Mouse (Mus musculus) erythroid progenitor cell, adult 5-6 weeks (primary cell): ENCODE measurements around the gene Nudt19. TPM values are rescaled to one million over a fixed set of nuclear protein-coding genes. Genes with fewer than 3 reads are reported as not detected.
"Not testable (repeated sequence)": the region's sequence is repeated elsewhere in the genome, so short reads cannot be mapped to it uniquely, and the experiment has no call there.

ENCODE experiments used
- ATAC-seq: replicated peaks from 2 replicates; pipeline ENCODE4 v1.8.0; 2016; ENCODE audit warnings: moderate number of reproducible peaks, mild to moderate bottlenecking, moderate TSS enrichment, inconsistent platforms; ENCODE audit not compliant: poor library complexity, low FRiP score, severe bottlenecking
- total RNA-seq, 2 experiments: library from RNA; stranded (forward) in 1 of 2; stranded (reverse) in 1 of 2; fragments of 150-400 nt in 1 of 2; fragments of 186-747, 209-891 nt in 1 of 2; gene quantifications; 2 replicates each; pipeline versions ENCODE4 v1.2.3 to v1.2.4; 2015 to 2017; ENCODE audit warnings: low replicate concordance in 2 of 2

Nudt19 gene
- total RNA-seq, 2 experiments from 2014 or later = 55.8 to 165 TPM

DNA sequence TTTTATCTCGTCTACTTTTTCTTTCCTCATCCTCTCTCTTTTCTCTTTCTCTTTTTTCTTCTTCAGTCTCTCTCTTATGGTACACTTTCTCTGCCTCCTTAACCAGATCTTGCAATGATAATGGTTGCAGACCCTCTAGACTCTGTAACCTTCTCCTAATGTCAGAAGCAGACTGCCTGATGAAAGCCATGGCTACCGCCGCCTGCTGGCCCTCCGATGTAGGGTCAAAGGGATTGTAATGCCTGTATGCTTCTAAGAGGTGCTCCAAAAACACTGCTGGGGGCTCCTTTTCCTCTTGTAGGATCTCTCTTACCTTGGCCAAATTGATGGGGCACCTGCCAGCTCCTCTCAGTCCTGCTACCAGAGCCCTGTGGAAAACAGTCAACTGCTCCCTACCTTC, 13.6 kb upstream of the Nudt19 start:
- ATAC-seq = not testable (repeated sequence)

DNA sequence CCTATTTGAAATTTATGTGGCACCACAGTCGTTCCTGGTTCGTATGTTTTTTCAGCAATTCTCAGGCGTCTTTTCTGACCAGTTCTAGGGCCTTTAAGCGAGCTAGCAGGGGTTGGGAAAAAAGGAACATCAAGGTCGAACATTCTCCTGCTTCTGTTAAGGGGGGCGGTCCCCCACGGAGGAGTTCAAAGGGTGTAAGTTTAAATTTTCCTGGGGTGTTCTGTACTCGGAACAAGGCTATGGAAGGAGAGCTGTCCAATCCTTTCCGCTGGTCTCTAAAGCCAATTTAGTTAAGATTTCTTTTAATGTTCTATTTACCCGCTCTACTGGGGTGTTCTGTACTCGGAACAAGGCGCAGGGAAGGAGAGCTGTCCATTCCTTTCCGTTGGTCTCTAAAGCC, 9.9 kb upstream of the Nudt19 start:
- ATAC-seq = not testable (repeated sequence)

DNA sequence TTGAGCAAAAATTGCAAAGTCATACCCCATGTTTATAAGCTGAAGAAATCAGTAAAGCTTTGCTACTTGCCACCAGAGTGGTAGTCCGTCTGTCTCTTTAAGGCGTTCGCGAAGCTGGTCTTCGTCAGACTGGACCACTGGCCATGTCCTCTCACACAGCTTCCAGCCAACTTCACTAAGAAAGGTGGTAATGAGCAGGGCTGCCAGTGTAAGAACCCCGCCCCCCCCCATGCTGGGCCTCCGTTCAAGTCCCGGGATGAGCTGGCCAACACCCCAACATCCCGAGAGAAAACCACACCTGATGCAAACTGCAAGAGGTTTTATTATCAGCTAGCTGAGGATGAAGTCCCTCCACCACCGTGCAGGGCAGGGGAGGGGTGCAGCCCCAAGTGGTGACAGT, 8.8 kb upstream of the Nudt19 start:
- ATAC-seq = not testable (repeated sequence)

DNA sequence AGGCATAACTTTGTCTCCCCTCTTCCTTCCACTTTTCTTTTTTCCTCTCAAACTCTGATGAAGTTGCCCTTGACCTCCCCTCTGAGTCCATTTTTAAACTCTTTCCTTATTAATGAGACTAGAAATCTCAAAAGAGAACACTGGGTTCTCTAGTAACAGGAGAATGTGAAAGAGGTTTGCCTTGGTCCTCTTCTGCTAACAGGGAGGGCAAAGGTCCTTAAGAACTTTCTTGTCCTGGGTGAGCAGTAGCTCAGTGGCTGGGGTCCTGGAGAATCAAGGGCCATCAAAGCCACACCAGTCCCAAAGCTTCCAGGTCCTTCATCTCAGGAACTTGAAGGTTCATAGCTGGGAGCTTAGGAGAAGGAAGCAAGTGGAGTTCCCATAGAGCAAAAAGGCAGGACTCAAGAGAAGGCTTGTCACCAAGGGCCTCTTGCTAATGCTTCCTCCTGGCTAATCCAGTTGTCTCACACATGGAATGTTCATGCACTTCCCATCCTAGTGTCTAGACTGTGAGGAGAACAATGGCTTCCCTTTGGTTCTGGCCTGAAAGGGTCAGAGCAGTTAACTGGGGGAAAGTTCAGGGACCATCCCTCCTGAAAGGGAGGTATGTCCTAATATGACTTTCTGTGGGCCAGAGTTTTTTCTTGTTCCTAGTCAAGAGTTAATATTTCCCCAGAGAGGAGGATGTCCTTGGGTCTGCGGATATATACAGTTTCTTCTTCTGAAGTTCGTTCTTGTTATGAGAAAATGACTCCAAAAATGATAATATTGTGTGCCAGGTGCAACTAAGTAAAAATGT, 8.2 kb upstream of the Nudt19 start:
- no peak for ATAC-seq

DNA sequence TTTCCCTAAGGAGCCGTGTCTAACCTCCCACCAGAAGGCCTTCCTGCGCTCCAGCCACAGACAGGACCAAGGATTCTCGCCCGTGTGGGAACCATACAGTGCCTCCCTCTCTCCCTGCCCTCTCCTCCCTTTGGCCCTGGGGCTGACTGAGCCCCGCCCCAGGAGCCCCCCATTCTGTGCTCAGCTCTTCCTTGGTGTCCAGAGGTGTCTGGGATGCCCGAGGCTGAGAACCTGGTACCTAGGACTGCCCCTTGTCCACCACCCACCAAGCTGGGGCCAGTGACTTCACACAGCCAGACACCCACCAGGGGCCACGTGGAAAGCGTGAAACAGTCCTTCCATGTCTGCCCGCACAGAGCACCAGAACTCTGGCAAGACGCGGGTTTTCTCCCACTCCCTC, 7.0 kb upstream of the Nudt19 start:
- no peak for ATAC-seq

DNA sequence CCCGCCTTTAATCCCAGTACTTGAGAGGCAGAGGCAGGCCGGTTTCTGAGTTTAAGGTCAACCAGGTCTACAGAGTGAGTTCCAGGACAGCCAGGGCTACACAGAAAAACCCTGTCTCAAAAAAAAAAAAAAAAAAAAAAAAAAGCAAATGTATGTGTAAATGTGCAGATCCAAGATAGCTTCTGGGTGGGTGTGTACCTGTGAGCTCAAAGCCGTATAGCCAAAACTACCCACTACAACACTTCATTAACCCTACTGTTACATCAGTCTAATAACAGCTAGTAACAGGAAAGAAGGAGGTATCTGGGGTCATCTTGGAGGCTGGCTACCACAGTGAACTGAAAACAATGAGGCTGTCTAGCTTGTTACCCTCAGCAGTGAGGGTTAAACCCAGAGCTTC, 3.7 kb upstream of the Nudt19 start:
- ATAC-seq = peak; percentile 69

DNA sequence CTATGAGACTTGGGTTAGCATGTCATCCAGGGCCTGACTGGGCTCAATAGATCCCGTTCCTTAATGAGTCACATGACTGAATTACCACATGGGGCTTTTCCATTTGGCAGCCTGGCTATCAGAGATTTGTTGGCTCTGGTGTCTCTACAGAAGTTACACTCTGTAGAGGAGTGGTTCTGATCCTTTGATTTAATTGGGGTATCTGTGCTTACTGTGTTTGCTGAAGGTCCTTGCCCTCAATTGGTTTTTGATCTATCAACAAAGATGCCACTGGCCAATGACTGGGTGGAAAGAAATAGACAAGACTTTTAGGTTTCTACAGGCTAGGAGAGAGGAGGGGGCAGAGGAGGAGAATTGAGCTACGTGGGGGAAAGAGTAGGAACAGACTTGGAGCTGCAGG, 2.6 kb upstream of the Nudt19 start:
- ATAC-seq = no peak

DNA sequence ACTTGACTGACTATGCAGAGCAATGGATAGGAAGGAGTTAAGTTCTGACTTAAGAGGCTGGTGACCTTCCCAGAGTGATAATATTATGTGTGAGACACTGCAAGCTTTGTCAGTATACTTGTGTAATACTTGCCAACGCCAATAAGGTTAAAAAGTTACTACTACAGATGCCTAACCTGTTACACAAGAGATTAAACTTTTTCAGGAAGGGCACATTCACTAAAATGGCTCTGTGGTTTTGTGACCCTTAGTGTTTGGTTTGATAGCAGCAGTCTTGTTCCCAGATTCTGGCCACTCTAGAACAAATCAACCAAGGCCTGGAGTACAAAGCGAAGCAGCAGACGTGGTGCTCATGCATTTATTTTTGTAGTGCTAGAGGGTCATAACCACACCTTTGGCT, 1.5 kb upstream of the Nudt19 start:
- ATAC-seq = no peak

DNA sequence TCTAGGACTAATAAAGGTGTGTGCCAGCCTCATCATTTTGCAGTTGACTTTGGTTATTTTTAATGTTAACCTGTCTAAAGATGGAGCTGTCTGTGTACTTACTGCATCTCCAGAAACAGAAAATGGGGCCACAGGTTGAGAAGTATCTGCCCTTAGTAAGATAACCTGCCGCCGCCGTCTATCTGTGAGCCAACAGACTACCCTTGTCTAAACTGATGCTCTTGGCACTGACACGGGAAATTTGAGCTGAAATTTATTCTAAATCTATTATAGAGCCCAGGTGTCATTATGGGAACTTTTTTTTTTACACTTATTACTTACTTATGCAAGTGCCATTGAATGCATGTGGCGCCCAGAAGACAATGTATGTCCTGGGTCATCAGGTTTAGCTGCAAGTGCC, 801 bp upstream of the Nudt19 start:
- peak; percentile 63 for ATAC-seq

DNA sequence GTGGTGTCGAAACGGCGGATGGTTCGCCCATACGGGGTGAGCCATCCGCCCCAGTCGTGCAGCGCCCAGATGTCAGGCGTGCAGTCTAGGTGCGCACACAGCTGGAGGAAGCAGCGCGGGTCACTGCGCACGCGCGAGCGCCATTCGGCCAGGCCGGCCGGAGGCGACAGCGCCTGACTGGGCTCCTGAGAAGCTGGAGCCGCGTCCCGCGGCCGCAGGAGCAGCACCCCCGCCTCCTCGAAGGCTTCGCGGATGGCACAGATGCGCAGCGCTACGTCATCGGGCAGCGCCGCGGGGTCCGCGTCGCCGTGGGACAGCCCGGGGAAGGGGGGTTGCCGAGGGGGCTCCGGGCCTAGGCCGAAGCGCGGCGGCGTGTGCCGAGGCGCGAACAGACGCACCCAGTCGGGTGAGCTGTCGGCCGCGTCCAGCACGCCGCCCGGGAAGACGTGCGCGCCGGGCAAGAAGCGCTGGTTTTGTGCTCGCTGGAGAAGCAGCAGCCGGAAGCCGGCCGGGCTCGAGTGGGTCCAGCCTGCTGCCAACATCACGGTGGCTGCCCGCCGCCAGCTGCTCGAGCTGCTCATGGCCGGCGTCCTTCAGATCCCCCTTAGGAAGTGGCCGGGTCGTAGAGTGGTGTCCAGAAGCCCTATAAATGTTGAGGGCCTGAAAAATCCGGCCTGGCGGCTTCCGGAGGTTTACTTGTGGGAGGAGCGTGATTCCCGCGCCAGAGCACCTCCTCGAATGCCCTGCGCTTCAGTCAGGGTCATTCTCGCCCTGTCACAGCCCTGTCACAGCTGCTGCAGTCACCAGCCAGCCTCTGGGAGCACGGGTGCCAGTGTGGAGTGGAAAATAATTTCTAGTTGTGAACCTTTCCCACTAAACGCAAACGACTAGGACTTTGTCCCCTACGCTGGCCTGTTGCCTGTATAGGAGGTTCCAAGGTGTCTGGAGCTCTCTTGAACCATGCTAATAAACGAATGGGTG, 590 bp downstream of the Nudt19 start:
- peak; percentile 71 for ATAC-seq

DNA sequence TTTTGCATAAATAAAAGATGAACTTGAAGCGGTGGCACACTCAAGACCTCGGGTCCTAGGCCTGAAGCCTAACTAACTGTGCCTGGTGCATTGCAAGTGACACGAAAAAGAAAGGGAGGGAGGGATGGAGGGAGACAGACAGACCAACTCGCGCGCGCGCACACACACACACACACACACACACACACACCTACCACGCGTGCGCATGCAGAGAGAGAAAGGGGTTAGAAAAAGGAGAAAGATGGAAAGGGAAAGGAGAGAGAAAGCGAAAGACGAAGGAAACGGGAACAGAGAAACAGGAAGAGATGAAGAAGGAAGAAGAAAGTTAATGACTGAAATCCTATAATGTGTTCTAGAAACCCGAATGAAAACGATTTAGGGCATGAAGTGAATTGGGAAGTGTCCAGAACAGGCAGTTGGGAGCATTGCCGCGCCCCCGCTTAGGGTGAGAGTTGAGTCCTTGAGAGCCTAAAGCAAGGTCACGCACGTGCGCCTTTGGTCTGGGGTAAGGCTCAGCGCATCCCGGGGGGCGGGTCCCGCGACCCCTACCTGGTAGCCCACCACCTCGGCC, 1.4 kb downstream of the Nudt19 start:
- ATAC-seq = peak; percentile 6

DNA sequence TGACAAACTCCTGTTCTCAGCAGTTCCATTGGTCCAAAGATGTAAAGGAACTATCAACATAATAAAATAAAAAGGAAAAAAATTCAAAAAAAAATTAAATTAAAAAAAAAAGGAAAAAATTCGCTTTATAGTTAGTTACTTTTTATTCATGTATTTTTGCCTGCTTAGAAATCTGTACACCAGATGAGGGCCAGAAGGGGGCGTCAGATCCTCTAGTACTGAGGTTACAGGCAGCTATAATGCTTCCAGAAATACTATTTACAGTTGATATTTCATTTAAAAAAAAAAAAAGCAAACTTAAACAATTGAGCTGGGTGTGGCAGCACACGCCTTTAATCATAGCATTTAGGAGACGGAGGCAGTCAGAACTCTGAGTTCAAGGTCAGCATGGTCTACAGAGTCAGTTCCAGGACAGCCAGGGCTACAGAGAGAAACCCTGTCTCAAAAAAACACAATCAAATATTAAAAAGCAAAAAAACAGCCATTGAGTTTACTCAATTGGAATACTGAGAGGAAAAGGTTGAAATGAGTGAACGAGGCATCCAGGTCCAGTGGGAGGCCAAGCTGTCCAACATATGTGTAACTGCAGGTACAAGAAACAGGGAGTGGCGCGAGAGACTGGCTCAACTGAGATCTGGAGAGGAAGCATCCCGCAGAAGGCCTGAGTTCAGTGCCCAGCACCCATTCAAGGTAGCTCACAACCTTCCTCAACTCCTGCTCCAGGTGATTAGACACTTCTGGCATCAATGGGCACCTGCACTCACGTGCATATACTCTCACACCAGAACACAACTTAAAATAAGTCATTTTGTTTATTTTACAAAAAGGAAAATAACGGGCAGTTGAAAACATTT, 2.1 kb downstream of the Nudt19 start:
- no peak for ATAC-seq

DNA sequence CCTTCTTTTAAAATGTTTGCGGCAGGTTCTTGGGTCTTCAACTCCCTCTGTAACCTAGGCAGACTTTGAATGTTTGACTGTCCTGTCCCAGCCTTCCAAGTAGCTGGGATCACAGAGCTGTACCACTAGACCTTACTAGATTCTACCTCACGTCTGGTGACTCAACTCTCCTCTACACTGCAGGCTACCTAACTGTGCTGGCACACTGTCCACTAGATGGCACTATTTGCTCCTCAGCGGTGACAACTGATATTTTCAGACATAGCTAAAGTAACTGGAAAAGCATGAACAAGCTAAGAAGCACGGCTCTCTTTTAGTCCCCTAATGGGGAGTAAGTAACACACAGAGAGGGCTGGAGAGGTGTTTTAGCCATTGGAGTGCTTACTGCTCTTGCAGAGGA, 10.2 kb downstream of the Nudt19 start:
- ATAC-seq = peak; percentile 74

DNA sequence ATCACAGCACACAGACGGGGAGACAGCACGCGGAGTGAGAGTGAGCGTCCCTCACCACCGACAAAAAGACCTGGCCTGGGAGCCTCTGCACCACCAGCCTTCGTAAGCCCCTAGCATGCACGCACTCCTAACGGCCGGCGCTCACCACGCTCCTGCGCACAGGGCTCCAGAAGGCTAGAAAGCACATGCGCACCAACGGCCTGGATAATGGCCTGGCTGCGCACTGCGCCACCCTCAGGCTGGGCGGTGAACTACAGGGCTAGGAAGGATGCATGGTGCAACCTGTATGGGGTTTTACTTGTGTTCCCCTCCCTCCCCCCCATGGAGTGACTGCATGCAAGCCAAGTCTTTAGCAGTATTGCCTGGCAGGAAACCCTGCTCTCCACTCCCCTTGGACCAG, 18.5 kb downstream of the Nudt19 start, which contains the start of gene Tdrd12:
TSS of gene Tdrd12 (minus strand) at position 184 of the 400 bp plus-strand sequence.
- ATAC-seq = no peak

DNA sequence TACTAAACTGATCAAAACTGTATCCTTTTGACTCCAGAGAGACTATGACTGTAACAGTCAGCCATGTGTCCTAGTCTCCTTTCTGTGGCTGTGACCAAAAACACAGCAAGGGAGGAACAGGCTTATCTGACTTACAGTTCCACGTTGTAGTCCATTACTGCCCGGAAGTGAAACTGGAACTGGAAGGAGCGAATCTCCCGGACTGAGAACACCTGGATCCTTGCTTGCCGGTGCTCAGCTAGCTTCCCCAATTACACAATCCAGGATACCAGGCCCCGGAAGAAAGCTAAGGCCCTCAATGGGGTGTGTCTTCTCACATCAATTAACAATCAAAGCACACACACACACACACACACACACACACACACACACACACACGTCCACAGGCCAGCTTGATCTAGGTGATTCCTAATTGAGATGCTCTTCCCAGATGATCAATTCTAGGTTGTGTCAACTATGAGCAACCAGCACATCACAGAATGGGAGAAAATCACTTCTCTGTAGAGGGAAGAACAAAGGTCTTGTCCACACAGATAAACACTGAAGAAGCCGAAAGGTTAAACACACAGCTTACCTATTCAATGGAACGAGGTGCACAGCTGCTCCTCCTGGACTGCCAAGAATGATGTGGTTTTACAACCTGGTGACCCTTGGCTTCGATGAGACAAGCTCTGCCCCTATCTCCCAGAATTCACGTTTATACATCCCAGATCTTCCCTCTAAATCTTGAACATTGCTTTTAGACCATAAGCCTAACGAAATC, 20.2 kb downstream of the Nudt19 start:
- ATAC-seq = no peak

DNA sequence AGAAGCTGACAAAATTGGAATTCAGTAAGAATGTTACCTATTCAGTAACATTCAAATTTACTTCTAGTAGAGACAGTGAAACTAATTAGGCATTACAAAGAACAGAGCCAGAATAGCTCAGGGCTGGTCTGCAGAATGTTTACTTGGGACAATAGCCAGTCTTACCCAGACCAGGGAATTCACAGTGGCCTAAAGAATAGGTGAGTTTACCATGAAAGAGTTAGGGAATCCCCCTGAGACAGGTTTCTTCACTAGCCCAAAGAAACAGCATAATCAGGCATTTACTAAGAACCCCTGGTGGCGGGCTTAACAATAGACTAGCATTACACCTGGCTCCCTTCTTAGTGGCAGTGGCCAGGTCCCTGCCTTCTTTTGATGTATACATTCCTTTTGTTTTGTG, 25.6 kb downstream of the Nudt19 start:
- not testable (repeated sequence) for ATAC-seq

DNA sequence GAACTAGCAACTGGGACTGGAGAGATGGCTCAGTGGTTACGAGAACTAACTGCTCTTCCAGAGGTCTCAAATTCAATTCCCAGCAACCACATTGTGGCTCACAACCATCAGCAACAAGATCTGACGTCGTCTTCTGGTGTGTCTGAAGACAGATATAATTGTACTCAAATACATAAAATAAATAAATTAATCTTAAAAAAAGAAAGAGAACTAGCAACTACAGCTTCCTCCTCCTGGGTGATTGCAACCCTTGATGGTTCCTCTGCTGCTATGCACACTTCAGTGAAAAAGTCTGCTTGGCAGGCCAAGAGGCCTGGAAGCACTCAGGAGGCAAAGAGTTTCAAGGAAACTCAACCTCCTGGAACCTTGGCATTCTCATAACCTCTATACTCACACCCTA, 26.1 kb downstream of the Nudt19 start:
- ATAC-seq = no peak

DNA sequence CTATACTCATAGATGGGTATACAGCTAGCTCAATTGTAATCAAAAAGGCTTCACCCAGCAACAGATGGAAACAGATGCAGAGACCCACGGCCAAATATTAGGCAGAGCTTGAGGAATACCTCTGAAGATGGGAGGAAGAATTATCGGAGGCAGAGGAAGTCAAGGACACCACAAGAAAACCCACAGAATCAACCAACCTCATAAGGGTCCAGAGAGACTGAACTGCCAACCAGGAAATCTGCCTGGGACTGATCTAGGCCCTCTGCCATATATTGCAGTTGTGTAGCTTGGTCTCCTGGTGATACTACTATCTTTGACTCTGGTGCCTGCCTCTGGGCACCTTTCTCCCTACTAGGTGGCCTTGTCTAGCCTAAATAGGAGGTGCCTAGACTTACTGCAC, 29.3 kb downstream of the Nudt19 start:
- ATAC-seq = no peak

DNA sequence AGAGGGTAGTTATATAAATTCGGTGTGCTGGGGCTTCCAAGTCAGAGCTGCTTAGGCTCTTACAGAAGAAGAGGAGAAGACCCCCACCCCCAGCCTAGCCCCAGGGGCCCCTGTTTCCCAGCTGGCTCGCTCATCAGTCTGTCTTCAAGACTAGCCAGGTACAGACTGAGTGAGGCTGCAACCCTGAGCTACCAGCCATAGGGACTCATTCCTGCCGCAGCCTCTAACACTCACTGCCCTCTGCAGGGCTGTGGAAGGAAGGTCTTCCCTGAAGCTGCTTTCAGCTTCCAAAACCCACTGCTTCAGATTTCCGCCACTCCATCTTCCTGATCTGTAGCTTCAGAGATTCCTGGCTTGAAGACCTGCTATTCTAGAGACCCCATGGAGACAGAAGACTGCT, 54.1 kb downstream of the Nudt19 start:
- no peak for ATAC-seq
